Mouse (Mus musculus) intestine, embryonic 16.5 days (tissue): Measurements from ENCODE around the gene Hspg2. TPM values are rescaled to one million over a fixed set of nuclear protein-coding genes. Genes with fewer than 3 reads are reported as not detected.
A peak's percentile ranks its signal among the peaks of the same experiment; 100 is the strongest.

Source experiments
- ATAC-seq: fragments of 200-750 bp; cut with Nextera tagmentation; 2 replicates; pipeline ENCODE4 v1.8.0; 2017; ENCODE audit warnings: moderate TSS enrichment, moderate library complexity
- H3K27ac ChIP-seq: fragments of 300-500 bp; sonication (generic); 2 replicates; pipeline ENCODE4 v1.5.1; 2014; ENCODE audit warnings: mild to moderate bottlenecking, low read length
- H3K27me3 ChIP-seq: fragments of 300-500 bp; sonication (generic); replicated peaks from 2 replicates; pipeline ENCODE4 v1.6.1; 2014; ENCODE audit warnings: low read length, control low read depth, mixed read lengths; ENCODE audit not compliant: control insufficient read depth, insufficient read depth
- H3K36me3 ChIP-seq: fragments of 300-500 bp; sonication (generic); 2 replicates; pipeline ENCODE4 v1.6.1; 2014; ENCODE audit warnings: low read length, control low read depth; ENCODE audit not compliant: control insufficient read depth, insufficient read depth
- H3K4me1 ChIP-seq: fragments of 300-500 bp; sonication (generic); 2 replicates; pipeline ENCODE4 v1.6.1; 2014; ENCODE audit warnings: low read length, control low read depth, mixed read lengths; ENCODE audit not compliant: control insufficient read depth, insufficient read depth
- H3K4me2 ChIP-seq: fragments of 300-500 bp; sonication (generic); 2 replicates; pipeline ENCODE4 v1.6.1; 2014; ENCODE audit warnings: low read depth, low read length, control low read depth
- H3K4me3 ChIP-seq: fragments of 300-500 bp; sonication (generic); 2 replicates; pipeline ENCODE4 v1.5.1; 2014; ENCODE audit warnings: mild to moderate bottlenecking, low read length
- H3K9ac ChIP-seq: fragments of 300-500 bp; sonication (generic); 2 replicates; pipeline ENCODE4 v1.6.1; 2014; ENCODE audit warnings: low read depth, low read length
- H3K9me3 ChIP-seq: fragments of 300-500 bp; sonication (generic); 2 replicates; pipeline ENCODE4 v1.6.1; 2016; ENCODE audit warnings: low read length, control low read depth; ENCODE audit not compliant: control insufficient read depth
- WGBS: fragments of 180-500 bp; shearing (Covaris S2); extraction: QIAGEN DNeasy Blood & Tissue Kit; methylation state at CpG from one replicate; pipeline ENCODE4 v1.1.7; 2014; 5-methylcytosine and 5-hydroxymethylcytosine counted together
- polyA plus RNA-seq: library from polyadenylated mRNA; unstranded; fragments of >200 nt; fragmentation: Nextera tagmentation; extraction: Ambion mirVana; gene quantifications from 2 replicates; pipeline ENCODE4 v1.2.1, GENCODE M21; 2015

Gene Hspg2
- polyA plus RNA-seq, 1 experiment from 2014 or later: 24.5 TPM

DNA sequence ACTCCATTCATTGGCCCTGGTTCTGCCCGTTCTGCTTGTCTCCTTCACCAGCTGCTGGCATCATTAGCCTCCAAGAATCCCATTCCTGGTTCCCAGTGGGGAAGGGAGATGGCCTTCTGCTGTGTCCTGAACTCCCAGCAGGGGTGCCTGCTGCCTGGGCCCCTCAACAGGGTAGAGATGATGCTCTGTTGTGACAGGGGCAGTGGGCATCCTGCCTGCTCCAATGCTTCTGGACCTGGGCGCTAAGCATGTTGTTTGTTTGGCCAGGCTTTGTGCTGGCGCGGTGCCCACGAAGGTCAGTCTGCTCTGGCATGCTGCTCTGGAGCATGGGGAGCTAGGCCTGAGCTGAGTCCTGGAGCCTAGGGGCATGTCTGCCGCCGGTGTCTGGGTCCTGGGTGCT, 16.0 kb downstream of the Hspg2 start:
- H3K27ac ChIP-seq: peak overlapping the region; percentile 93
- H3K4me2 ChIP-seq: no peak overlapping the region
- no peak for ATAC-seq
- no peak overlapping the region for H3K9ac ChIP-seq
- 68% methylated on average over 7 of the region's 7 CpGs for WGBS
- H3K36me3 ChIP-seq: no peaks in the 10 kb centered on the region
- H3K27me3 ChIP-seq: no peaks in the 10 kb centered on the region
- H3K9me3 ChIP-seq: no peaks in the 10 kb centered on the region
- H3K4me1 ChIP-seq: peaks cover 87% of the 10 kb centered on the region
- no peak overlapping the region for H3K4me3 ChIP-seq

DNA sequence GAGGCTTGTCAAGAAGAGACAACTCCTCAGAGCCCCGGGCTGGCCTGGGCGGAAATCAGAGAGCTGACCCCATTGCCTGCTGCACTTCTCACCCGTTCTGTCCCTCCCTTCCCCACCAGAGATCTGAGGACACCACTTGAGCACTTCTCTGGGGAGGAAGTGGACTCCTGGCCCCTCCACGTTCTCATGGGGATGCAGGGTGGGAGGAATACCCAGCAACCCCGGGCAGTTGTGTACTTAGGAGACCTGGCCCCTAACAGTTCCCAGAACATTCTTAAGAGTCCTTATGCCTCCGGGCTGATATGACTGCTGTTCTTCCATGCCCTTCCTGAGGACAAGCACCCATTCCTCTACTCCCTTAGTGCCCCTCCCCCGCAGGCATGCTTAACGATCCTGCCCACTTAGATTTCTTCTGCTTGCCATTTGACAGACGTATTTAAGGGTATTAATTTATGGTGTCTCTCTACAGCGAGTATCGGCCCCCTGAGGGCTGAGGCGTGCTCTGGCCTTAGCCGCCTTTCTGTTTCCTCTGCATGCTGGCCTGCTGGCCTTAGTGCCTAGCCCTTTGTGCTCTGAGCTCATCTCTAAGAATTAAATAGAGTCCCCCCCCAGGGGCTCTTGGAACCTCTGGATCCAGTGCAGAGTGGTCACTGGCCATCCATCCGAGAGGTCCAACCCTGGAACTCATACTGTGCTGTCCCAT, 16.8 kb downstream of the Hspg2 start:
- H3K4me3 ChIP-seq: no peak overlapping the region
- peaks cover 87% of the 10 kb centered on the region for H3K4me1 ChIP-seq
- no peaks in the 10 kb centered on the region for H3K36me3 ChIP-seq
- no peak overlapping the region for H3K4me2 ChIP-seq
- no peak for ATAC-seq
- H3K9ac ChIP-seq: peak overlapping the region; percentile 52
- peak overlapping the region; percentile 93 for H3K27ac ChIP-seq
- no peaks in the 10 kb centered on the region for H3K27me3 ChIP-seq
- WGBS: 33% methylated on average over 14 of the region's 14 CpGs
- H3K9me3 ChIP-seq: no peaks in the 10 kb centered on the region

DNA sequence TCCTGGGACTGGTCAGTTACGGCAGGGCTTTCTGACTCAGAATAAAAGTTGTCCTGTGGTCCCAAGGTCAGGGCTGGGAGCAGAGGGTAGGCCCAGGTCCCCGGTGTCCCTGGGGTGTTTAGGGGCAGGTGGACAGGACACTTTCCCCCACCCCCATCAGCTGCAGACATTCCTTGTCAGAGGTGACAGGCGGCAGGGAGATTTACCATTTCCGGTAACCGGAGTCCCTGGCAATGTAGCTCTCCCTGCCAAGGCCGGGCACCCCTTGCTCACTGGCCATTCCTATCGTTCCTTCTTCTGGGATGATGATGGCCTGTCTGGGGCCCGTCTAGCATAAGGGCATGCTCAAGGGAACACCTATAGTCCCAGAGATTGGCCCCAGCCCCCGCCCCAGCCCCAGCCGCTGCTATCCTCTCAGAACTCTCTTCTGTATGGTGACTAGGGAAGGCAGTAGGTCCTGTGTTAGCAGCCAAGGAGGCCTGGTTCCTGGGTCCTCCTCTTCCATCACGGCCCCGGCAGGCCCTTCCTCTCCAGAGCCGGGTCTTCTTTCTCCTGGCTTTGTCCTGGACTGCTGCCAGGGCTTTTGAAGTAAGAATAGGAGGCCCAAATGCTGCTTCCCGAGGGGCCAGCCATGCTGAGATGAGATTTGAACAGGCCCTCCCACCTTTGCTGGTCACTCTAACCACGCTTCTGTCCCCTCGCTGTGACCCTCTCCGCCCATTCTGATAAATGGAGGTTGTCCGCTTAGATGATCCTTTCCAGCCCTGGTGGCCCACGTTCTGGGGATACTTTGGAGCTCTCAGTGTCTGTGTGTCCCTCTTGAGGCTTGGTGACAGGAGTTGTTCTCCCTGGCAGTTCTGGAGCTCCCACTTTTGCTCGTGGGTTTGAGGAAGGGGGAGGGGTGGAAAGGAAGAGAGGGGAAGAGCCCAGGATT, 17.8 kb downstream of the Hspg2 start:
- no peak for ATAC-seq
- WGBS: 36% methylated on average over 20 of the region's 20 CpGs

DNA sequence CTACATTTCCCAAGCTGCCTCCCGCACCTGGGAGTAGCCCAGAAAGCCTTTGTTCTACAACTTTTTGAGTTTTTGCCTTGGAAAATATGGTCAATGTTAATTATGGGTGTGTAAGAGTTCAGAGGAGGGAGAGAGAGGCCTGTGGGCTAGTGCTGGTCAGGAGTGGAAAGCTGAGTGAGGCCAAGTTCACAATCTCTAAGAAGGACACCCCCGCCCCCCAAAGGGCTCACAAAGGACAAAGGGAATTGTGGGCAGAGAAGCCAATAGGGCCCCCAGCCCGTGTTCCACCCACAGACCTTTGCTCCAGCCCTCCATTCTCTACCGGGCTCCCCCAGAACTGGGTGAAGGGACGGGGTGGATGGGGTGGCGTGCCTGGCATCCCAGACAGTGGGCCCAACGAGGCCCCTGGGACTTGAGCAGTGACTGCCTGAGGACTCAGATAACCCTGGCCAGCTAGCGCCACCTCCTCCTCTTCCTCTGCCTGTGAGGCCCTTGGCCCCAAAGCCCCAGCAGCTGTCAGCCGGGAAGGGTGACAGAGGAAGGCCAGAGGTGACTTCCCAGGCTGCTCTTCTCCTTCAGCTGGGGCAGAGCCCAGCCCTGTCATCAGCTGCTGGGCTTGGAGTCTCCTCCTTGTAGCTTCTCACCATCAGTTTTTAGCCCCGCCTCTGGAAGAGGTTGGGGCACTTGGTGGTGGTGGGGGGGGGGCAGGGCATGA, 18.9 kb downstream of the Hspg2 start:
- ATAC-seq: peak; percentile 49
- peak overlapping the region; percentile 53 for H3K9ac ChIP-seq
- H3K4me2 ChIP-seq: peak overlapping the region; percentile 28
- H3K9me3 ChIP-seq: no peaks in the 10 kb centered on the region
- H3K4me3 ChIP-seq: no peak overlapping the region
- peak overlapping the region; percentile 93 for H3K27ac ChIP-seq
- H3K36me3 ChIP-seq: no peaks in the 10 kb centered on the region
- 33% methylated on average over 10 of the region's 10 CpGs for WGBS
- no peaks in the 10 kb centered on the region for H3K27me3 ChIP-seq
- H3K4me1 ChIP-seq: peaks cover 68% of the 10 kb centered on the region

More for the DNA sequence above, 17.8 kb downstream of the Hspg2 start:
- H3K9ac ChIP-seq: peak overlapping the region; percentile 52
- H3K27ac ChIP-seq: peak overlapping the region; percentile 93
- peaks cover 79% of the 10 kb centered on the region for H3K4me1 ChIP-seq
- 0 out of 2 replicates have a peak overlapping the region, but pooled peaks have one; percentile 6 for H3K4me2 ChIP-seq
- no peaks in the 10 kb centered on the region for H3K27me3 ChIP-seq
- no peaks in the 10 kb centered on the region for H3K36me3 ChIP-seq
- no peak overlapping the region for H3K4me3 ChIP-seq
- H3K9me3 ChIP-seq: no peaks in the 10 kb centered on the region

DNA sequence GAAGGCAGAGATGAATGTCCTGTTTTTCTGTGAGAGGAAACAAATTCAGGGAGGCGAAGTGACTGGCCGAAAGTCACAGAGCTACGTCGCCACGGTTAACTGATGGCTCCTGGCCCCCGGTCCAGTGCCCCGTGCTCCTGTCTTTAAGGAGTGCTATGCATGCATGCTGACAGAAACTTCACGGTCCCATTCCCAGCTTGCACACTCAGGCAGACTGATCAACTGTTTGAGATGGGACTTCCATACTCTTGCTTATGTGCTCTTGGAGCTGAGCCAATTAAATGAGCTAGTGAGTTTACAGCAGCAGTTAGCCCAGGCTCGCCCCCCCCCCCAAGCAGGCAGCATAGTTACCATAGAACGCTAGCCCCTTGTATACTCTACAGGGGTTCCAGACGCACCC, 19.5 kb downstream of the Hspg2 start:
- H3K9me3 ChIP-seq: no peaks in the 10 kb centered on the region
- H3K27ac ChIP-seq: peak overlapping the region; percentile 93
- H3K4me3 ChIP-seq: no peak overlapping the region
- no peaks in the 10 kb centered on the region for H3K36me3 ChIP-seq
- H3K9ac ChIP-seq: 0 out of 2 replicates have a peak overlapping the region, but pooled peaks have one; percentile 53
- peaks cover 66% of the 10 kb centered on the region for H3K4me1 ChIP-seq
- 32% methylated on average over 11 of the region's 11 CpGs for WGBS
- no peak; the same call in 1 of the 2 replicates for ATAC-seq
- peak overlapping the region; percentile 28 for H3K4me2 ChIP-seq
- no peaks in the 10 kb centered on the region for H3K27me3 ChIP-seq

DNA sequence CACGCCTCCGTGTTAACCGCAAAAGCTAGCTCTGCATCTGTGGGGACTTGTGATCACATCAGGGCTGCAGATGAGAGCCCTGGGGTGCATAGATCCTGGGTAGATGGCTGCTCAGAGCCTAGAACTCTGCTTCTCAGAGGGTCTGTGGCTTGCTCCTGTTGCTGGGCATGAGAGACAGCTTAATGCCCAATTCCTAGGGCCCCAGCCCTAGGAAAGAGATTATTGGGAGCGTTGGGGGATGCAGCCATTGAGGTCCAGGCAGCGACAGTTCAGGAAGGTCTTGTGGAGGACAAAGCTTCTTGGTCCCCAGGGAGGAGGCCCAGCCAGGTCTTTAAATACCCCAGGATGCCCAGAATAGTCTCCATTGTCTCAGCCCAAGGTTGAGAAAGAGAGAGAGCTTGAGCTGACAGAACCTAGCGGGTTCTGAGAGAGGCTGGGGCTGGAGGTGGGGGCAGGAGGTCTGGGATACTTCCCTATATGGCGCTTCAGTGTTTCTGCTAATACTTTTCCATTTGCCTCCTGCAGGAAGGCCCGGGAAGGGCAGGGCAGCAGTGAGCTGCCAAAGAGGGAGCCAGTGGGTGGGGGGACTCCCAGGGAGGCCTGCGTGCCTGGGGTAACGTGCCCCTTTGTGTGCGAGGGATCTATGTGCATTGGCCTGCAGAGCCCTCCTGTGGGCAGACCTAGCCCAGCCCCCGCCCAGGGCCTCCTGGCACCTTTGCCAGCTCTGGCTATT, 20.2 kb downstream of the Hspg2 start:
- WGBS: 24% methylated on average over 12 of the region's 12 CpGs
- H3K27ac ChIP-seq: peak overlapping the region; percentile 93
- no peaks in the 10 kb centered on the region for H3K36me3 ChIP-seq
- H3K9me3 ChIP-seq: no peaks in the 10 kb centered on the region
- H3K9ac ChIP-seq: peak overlapping the region; percentile 52
- H3K27me3 ChIP-seq: no peaks in the 10 kb centered on the region
- no peak overlapping the region for H3K4me3 ChIP-seq
- H3K4me2 ChIP-seq: peak overlapping the region; percentile 20; the same call in 1 of the 2 replicates
- H3K4me1 ChIP-seq: peaks cover 66% of the 10 kb centered on the region
- peak; percentile 68 for ATAC-seq

DNA sequence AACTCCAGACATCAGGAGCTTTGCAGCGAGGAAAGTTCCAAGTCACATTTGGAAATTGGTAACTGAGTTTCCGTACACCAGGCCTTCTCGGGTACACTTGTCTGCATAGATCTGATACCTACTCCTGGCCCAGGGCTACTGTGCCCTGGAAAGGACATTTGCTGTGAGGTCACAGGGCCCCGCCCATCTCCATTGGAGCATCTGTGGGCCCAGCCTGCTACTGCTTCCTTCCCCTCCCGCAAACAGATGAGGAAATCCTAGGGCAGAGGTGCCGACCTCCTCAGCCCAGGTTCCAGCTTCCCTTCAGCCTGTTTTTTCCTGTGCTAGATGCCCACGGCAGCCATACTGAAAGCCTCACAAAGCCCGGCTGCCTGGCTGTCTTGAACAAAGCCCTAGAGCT, 21.4 kb downstream of the Hspg2 start:
- no peak overlapping the region for H3K4me2 ChIP-seq
- H3K27me3 ChIP-seq: no peaks in the 10 kb centered on the region
- 0 out of 2 replicates have a peak overlapping the region, but pooled peaks have one; percentile 15 for H3K9ac ChIP-seq
- peaks cover 64% of the 10 kb centered on the region for H3K4me1 ChIP-seq
- no peak for ATAC-seq
- no peaks in the 10 kb centered on the region for H3K9me3 ChIP-seq
- no peak overlapping the region for H3K4me3 ChIP-seq
- 52% methylated on average over 8 of the region's 8 CpGs for WGBS
- peak overlapping the region; percentile 93 for H3K27ac ChIP-seq
- no peaks in the 10 kb centered on the region for H3K36me3 ChIP-seq

DNA sequence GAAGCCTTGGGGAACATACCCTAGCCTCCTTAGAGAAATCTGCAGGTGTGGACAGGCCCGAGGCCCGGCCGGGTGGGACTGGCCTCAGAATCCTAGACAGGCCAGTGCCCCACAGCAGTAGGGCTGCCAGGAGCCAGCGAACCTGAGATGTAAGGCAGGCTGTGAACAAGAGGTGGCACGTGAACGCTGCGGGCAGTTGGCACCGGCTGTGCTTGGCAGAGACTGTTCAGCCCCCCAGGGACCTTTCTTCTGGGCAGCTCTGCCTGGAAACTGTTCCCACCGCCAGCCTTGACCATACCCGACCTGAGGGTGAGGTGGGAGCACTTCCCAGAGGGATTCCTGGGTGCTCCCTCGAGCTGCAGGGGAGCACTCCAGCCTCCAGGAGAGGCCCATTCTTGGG, 24.0 kb downstream of the Hspg2 start:
- peaks cover 58% of the 10 kb centered on the region for H3K4me1 ChIP-seq
- no peak overlapping the region for H3K27ac ChIP-seq
- H3K36me3 ChIP-seq: no peaks in the 10 kb centered on the region
- no peak overlapping the region for H3K9ac ChIP-seq
- H3K27me3 ChIP-seq: no peaks in the 10 kb centered on the region
- no peaks in the 10 kb centered on the region for H3K9me3 ChIP-seq
- no peak overlapping the region for H3K4me2 ChIP-seq
- no peak for ATAC-seq
- WGBS: 81% methylated on average over 11 of the region's 11 CpGs
- no peak overlapping the region for H3K4me3 ChIP-seq
